Mouse (Mus musculus) 3134 (cell line): ENCODE measurements around the gene Hacd2.

Experiments
- DNase-seq: peaks from one replicate; pipeline ENCODE4 v3.0.0-alpha.2; 2011; ENCODE audit warnings: low spot score; ENCODE audit not compliant: insufficient read length; ENCODE audit errors: extremely low read depth

Hacd2 gene

DNA sequence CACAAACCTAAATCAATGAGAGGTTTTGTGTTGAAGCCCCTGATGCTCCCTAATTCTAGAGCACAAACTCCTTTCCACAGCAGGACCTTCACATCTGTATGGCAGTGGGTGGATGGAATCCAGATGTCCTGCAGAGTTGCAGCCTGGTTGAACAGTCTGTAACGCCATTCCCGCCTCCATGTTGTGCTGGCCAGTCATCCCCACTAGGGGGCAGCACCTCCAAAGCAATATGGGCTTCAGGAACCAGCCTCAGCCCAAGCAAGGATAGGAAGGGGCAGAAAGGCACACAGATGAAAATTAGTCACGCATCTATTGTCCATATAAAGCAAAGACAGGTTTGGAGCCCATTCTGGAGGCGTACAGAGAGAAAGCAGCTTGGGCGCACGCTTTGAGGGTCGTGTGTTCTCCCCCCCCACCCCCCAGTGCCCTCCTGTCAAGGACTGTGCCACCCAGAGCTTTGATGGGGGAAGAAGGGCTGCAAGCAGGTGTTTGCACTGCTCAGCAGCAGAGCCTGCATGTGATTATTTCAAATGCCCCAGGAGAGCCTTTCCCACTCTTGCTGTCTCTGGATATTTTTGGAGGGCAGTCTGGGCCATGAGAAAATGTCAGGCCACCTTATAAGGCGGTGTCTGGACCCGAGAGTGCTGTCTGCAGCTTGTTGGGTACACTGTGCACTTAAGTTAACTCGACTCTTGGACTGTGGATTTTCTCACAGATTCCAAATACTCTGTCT is 88.3 kb downstream of the Hacd2 start:
- DNase-seq = peak; percentile 45

DNA sequence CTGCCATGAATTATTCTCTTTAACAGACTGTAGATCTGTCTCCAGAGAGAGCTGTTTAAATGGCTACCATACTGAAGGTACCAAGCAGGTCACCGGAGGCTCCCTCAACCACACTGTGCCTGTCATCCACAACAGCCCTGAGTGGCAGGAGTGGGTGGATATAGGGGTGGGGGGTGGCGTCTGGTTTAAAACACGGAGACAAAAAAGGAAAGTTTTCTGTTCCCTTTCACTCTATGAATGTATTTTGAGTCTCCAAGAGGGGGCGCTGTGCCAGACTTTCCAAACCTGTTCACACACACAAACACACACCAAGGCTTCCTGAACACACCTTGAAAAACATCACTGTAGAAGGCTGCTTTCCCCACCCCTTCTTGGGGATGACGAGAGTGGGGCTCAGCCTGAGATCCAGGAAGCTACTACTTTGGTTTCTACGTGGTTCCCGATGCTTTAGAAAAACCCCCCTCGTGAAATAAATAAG is 89.0 kb downstream of the Hacd2 start:
- no peak for DNase-seq

DNA sequence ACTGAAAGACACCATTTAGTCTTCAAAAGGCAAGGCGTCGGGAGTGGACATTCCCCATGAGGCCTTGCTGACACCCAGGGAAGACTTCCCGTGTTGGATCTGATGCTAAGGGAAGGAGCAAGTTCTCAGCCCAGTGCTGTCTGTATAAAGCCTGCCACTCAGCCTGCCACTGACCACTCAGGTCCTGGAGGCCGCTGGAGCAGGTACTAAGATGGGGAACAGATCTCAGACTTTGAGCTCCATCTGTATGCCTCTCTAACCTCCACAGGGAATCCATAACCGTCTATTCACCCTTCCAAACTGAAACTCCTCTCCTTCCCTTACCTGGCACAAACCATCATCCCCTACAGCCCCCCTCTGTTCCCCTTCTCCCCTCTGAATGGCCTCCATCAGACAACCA is 91.3 kb downstream of the Hacd2 start:
- no peak for DNase-seq

GRCm38 (mm10) chr16:35116328-35116956 is 94.2 kb downstream of the Hacd2 start:
- peak; percentile 51 for DNase-seq

- DNase-seq = no peak
Observed at GRCm38 (mm10) chr16:35117436-35117835, 95.2 kb downstream of the Hacd2 start.

DNA sequence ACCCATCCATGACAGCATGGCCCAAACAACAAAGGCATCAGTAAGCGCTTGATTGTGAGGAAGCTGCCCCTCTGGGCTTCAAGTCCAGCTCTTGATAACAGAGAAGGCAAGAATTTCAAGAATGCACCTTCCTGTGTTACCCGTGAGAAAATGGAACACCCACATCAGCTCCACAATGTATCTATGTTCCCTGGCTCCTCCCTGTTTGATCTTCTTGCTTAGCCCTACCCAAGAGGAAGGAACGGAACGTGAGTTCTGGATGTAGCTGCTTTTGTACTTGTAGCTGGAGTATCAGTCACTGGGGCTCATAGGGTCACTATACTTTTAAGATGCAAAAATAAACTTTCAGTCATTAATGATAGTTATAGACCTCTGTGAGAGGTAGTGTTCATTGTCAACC is 98.4 kb downstream of the Hacd2 start:
- no peak for DNase-seq

DNA sequence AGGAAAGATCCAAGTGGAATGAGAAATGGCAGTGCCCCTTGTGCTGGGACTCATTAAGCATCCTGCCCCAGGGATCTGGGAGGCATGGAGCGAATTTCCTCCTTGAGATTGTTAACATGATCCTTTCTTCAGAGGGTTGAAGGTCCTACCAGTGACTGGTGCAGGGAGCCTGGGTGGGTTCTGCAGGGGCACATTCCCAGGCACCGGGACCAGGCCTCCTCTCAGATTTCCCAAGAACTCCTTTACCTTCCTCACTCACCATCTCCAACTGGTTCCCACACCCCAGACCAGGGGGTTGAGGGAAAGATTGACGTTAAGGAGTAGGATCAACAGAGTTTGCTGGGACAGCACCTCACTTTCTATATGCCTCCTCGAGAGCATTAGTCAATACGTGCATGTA is 105.0 kb downstream of the Hacd2 start:
- no peak for DNase-seq

DNA sequence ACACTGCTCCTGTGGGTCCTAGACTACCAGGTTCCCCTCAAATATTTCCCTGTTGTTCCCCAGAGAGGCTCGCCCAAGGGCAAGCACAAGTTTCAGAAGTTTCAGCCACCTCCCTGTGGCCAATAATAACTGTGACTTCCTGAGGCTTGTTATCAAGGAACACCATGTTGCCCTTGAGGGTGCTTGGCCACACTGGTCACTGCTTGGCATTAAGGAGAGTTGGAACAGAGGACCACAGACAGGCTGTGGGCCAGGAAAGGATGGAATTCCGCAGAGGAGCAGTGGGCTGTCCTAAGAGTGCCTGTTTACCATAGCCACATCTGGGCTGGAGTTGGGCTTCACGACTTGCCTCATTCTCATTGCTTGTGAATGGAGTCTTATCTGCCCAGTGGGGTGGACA is 107.9 kb downstream of the Hacd2 start:
- DNase-seq = no peak

DNA sequence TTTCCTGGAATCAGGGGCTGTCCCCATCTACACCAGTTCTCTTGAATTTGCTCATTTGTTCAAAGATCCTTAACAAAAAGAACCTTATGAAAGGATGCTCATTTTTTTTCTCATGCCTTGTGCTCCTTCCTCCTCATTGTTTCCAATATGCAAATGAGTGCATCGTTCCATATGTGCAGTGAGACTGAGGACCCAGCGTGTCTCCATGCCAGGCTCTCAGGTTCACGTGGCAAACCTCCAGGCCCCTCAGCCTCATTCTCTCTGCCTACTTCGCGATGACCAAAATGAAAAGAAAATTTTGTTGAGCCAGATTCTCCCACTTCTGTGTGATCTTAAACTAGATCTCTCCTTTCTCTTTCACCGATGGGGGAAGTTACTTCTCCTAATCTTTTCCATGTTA is 117.2 kb downstream of the Hacd2 start:
- DNase-seq = no peak

DNA sequence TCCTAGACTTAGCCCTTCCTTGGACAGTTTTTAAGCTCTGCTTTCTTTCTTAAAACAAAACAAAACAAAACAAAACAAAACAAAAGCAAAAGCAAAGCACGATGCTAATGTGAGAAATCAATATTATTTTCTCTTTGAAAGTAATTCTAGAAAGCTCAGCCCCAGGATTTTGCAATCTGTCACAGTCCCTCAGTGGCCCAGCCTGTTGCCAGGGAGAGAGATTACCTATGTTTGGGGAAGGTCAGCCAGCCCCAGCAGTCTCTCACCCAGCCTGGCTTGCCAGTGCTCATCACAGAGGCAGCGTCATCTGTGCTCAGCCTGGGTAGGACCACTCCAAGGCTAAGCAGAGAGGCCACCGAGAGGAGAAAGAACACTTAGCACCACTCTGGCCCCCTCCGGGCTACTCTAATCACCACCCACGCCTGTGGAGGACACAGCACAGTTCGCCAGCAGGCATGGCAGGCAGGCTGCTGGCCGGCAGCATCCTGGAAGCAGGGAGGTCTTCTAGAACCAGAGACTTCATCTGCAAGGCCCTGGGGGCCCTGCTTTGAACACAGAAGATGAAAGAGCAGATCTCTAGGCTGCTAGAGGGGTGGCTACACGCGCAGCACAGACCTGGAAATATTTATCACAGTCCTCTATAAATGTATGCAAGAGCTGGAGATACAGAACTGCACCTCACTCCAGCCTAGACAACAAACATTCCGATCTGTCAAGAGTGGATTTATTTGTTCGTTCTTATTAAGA is 117.8 kb downstream of the Hacd2 start:
- DNase-seq = no peak

- no peak for DNase-seq
Observed at GRCm38 (mm10) chr16:35140620-35140975, 118.4 kb downstream of the Hacd2 start.

- DNase-seq = no peak
Observed at GRCm38 (mm10) chr16:35141839-35142238, 119.6 kb downstream of the Hacd2 start.

- DNase-seq = no peak
Observed at GRCm38 (mm10) chr16:35146153-35146552, 123.9 kb downstream of the Hacd2 start.

GRCm38 (mm10) chr16:35153146-35153755 is 131.0 kb downstream of the Hacd2 start:
- DNase-seq = no peak

DNA sequence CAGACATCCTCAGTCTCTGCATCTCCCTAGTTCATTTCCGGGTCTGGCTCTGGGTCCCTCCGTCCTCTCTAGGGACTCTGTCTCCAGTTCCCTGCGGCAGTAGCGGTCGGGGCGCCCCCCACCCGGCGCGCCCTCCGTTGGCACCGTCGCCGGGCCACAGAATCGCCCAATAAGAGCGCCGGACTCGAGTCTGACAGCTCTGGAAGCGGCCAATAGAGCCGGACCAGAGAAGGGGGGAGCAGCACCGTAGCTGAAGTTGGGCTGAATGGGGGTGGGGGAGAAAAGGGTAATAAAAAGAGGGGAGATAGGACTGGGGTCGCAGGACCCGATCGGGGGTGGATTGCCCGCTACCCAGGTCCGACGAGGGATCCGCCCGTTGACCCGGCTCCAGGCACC is 132.0 kb downstream of the Hacd2 start:
- DNase-seq = no peak

DNA sequence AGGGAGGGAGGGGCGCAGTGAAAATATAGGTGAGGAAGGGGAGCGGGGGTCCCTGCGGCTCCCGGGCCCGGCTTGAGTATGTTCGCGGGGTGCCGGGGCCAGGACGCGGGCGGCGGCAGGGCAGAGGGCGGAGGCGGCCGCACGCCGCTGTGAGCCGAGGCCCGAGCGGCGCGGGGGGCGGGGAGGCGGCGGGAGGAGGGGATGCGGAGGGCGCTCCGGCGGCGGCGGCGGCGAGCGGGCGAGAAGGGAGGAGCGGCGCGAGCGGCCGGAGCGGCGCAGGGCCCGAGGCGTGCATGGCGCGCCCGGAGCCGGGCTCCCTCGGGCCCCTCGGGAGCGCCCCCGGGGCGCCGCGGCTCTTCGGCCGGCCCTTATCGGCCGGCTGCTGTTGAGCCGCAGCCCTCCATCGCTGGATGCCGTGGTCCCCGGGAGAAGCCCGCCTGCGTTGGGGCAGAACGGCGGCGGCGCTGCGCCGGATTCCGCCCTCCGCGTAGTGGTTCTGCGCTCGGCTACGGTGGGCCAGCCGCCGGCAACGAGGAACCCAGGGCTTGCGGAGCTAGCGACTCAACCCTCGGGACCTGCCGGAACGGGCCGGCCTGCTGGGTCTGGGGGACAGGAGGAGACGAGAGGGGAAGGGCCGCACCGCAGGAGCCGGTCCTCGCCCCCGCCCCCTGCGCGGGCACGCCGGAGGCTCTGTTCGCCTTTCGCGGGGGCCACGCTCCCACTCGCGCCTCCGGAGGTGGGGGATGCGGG is 132.6 kb downstream of the Hacd2 start, which contains the start of gene Adcy5:
Gene Adcy5, plus strand, starts transcription at position 237 of the 750 bp plus-strand sequence.
- DNase-seq = no peak

DNA sequence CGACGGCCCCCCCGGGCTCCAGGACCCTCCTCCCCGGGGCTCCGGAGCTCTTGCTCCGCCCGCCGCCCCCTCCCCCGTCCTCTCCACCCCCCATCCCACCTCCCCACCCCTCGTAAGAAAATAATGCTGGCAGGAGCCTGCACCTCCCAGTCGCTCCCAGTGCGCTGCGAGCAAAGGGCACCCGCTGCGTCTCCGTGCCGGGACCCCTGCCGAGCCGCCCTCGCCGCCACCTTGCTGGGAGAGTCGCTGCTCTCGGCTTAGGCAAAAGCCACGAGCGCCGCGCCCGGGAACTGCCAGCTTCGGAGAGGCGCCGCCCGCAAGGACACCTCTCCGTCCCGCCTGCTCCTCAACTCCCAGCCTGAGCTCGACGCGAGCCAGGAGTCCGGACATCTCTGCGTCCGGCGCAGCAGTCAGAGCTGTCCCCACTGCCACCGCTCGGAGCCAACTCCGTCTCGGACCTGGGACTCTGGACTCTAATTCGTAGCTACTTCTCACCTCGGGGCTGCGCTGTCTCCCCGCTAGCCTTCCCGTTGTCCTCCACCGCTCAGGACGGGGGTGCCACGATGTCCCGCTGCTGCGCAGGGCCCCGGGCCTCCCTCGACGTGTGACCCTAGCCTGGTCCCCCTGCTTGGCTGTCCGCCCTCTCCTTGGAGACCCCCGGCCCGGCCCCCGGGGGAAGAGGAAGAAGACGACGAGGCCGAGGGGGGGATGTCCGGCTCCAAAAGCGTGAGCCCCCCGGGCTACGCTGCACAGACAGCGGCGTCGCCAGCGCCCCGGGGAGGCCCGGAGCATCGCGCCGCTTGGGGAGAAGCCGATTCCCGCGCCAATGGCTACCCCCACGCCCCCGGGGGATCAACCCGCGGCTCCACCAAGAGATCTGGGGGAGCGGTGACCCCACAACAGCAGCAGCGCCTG is 133.4 kb downstream of the Hacd2 start:
- DNase-seq = no peak

- no peak for DNase-seq
Observed at GRCm38 (mm10) chr16:35156306-35156695, 134.1 kb downstream of the Hacd2 start.

DNA sequence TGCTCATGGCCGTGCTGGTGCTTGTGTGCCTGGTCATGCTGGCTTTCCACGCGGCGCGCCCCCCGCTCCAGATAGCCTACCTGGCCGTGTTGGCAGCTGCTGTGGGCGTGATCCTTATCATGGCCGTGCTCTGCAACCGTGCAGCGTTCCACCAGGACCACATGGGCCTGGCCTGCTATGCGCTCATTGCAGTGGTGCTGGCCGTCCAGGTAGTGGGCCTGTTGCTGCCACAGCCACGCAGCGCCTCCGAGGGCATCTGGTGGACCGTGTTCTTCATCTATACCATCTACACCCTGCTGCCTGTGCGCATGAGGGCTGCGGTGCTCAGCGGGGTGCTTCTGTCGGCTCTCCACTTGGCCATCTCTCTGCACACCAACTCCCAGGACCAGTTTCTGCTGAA is 134.6 kb downstream of the Hacd2 start:
- DNase-seq = no peak
